Mouse (Mus musculus) A20 (cell line): ENCODE data around the gene 1600012H06Rik.
"Not testable (repeated sequence)": the region's sequence is repeated elsewhere in the genome, so short reads cannot be mapped to it uniquely, and the experiment has no call there.

ENCODE experiments used
- DNase-seq: peaks from one replicate; pipeline ENCODE4 v3.0.0-alpha.2; 2011; ENCODE audit warnings: low read depth, low spot score

1600012H06Rik gene

DNA sequence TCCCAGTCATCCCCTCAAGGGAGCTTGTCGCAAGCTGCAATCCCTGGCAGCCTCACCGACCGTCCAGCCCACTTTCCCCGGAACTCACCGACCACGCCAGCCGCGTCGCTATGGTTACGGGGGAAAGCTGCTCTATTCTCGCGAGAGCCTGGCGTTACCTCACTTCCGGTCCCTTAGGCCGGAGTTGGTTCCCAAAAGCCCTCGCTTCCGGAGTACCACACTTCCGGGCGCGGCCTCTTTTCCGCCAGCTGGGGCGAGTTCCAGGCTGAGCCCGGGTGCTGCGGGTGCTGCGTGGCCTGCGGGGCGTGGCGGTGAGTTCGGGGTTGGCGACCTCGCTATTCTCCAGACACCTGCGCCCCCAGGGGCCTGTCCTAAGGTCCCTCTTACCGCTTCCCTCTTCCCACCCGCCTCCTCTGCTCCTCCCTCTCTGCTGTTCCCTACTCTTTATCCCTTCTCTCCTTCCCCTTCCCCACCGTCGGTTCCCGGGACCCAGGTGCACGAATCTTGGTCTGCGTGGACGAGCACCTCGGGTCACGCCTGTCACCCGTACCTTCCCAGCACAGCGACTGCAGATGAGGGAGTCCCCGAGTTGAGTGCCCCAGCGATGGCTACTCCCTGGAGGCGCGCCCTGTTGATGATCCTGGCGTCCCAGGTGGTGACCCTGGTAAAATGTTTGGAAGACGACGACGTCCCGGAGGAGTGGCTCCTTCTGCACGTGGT is at the start of gene 1600012H06Rik, which contains the start of gene Wdr27:
1600012H06Rik (plus strand) TSS at position 176 of the 720 bp plus-strand sequence.
Wdr27 (minus strand) TSS at position 150 of the 720 bp plus-strand sequence.
- DNase-seq = peak; percentile 97

DNA sequence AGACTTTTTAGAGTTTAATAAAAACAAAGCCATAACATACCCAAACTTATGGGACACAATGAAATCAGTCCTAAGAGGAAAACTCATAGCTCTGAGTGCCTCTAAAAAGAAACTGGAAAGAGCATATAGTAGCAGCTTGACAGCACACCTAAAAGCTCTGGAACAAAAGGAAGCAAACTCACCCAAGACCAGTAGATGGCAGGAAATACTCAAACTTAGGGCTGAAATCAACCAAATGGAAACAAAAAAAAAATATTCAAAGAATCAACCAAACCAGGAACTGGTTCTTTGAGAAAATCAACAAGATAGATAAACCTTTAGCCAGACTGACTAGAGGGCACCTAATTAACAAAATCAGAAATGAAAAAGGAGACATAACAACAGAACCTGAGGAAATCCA is 47.9 kb upstream of the 1600012H06Rik start:
- DNase-seq = peak; percentile 31

DNA sequence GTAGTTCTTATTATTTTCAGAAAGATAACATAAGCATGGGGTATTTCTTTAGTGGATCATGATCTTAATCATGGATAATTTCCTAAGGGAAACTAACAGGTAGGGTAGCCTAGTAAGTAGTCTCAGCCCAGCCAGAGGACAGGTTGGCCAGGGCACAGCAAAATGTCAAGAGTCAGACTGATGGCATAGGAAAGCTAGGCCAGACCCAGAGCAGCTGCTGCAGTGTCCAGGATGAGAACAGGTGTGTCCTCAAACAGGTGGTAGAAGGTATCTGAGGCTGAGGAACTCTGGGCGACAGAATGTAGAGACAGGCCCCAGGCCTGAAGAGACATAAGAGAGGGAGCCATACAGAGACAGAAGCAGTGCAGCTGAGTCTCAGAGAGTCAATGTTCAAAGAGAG is 44.0 kb upstream of the 1600012H06Rik start:
- no peak for DNase-seq

DNA sequence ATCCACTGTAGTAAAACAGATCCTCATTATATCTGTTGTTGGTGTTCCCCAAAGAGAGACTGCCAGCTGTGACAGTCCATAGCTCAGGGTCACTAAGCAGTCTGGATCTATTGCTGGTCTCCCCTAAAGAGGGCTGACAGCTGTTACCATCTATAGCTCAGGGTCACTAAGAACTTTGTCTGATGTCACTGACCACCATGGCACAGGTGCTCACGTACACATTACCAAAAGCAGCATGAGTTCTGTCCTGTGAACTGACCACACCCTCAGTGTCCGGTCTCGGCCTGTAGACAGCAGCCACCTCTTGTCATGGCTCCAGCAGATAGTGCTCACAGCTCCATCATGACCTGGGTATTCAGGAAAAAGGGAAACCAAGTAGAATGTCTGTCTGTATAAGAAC is 39.8 kb upstream of the 1600012H06Rik start:
- no peak for DNase-seq

DNA sequence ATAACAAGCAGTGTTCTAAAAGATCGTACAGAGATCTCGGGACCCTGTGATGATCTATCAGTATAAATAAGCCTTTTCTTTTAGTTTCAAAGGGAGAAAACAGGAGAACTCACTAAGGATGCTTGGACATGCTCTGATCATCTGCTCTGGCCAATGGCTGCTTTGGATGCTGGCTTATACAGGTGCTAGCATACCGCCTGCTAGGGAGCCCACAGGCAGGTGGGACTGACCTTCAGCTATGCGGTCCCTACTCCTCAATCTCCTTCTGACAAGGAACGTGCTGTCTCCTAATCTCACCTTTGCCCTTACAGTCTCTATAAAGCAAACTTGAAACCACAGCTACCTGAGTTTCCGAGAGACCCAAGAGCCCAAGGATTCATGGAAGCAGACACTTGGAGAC is 38.8 kb upstream of the 1600012H06Rik start:
- no peak for DNase-seq

DNA sequence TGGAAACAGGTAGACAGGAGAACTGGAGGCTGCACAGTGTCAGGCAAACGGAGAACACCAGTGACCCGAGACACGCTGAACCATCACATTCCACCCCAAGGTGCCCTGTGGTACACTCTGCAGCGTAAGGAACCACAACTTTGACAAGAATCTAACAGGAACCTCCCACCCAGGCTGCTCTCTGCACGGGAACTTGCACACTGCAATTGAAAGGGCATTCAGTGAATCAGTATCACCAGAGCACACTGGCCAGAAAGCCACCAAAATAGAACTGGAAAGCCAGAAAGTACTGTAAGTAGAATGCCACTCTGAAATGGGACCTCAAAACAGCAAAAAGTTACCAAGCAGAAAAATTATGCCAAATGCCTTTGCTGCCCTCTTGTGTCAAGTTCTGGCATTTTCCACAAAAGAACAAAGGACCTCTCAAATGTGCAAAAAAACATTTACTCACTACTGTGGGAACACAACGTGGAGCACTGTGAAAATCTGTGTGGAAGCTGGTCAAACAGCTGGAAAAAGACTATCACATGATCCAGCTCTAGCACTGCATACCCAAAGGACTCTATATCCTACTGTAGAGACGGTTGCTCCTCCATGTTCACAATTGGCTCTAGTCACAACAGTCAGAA is 38.2 kb upstream of the 1600012H06Rik start:
- DNase-seq = peak; percentile 59

DNA sequence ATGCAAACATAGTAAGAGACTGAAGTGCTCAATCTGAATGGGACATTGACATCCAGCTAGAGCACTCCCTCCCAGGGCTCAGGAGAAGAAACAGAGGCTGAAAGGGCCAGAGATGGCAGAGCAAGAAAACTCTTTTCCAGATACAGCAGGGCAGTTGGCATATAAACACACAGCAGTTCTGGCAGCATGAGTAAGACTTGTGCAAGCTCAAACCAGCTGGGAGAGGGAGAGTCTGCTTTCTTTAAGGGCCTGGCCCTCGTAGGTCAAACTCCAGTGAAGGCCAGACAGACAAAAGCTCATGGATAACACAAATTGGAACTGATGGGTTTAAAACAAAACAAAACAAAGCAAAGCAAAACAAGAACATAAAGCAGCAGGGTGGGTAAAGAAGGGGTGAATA is 36.4 kb upstream of the 1600012H06Rik start:
- no peak for DNase-seq

DNA sequence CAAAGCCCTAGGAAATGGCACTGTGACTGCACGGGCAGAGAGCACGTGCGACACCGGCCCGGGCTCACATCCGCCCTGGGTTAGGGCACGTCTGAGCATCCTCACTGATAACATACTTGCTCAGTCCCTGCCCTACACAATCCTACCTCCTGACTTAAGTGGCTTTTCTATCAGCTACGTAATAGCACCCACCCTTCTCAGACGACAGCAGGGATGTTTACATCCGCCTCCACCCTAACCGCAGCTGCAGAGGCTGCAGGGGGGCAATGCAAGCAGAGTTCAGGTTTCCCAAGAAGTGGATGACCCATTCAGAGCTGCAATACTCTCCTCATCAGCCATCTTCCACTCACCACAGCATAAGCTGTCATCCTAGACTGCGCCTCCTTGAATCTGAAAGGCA is 35.8 kb upstream of the 1600012H06Rik start:
- no peak for DNase-seq

DNA sequence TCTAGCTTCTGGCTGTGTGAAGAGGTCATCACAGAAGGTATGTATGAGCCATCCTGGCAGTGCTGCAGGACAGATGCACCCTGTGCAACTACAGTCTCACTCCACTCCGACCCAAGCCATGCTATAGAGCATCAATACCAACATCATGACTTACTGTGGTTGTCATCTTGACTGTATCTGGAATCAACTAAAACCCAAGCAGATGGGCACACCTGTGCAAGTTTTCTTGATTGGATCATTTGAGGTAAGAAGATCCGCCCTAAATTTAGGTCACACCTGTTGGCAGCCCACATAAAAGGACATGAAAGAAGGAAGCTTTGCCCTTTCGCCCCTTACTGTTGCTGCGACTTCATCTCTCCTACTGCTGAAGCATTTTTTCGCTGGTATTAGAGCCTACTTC is 33.7 kb upstream of the 1600012H06Rik start:
- peak; percentile 35 for DNase-seq

DNA sequence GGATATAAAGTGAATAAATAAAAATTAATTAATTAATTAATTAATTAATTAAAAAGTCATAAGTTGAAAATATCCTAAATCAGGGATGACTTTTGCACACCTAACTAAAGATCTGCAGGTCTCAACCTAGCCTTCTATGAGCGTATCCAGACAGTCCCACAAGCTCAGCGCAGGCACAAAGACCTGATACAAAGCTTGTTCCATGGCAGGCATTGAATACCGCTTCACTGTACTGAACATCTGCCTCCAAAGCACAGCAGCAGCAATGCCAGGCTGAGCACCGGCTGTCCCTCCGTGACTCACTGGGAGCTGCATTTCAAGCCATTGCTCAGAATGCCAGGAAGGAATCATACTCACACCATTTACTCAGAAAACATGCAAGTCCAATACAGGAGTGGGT is 32.2 kb upstream of the 1600012H06Rik start:
- DNase-seq = no peak

DNA sequence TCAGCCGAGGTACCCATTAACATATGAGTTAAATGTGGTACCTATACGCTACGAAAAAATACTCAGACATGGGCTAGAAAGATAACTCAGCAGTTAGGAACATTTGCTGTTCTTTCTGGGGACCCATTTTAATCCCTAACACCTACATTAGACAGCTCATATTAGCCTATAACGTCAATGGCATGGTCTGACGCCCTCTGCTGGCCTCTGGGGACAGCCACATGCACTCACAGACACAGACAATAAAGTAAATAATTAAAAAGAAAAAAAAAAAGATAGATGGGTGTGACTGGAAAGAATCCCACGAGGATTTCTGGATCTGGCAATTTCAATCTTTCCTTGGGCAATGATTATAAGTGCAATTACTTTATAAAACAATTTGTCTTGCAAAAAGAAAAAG is 30.6 kb upstream of the 1600012H06Rik start:
- peak; percentile 45 for DNase-seq

DNA sequence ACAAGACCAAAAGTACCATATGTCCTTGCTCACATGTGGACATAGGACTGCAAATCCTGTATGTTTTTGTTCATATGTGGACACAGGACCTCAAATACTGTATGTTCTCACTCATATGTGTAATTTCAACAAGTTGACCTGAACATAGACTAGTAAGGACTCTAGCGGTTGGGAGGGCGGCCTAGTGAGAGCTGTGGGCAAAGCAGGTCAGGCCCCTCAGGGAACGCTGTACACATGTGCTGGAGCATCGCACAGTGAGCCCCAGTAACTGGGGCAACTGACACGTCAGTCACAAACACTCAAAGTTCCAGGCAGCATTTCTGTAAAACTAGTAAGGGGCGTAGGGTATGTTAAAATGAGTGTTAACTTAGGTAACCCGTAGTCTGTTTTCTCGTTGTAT is 30.0 kb upstream of the 1600012H06Rik start:
- DNase-seq = no peak

DNA sequence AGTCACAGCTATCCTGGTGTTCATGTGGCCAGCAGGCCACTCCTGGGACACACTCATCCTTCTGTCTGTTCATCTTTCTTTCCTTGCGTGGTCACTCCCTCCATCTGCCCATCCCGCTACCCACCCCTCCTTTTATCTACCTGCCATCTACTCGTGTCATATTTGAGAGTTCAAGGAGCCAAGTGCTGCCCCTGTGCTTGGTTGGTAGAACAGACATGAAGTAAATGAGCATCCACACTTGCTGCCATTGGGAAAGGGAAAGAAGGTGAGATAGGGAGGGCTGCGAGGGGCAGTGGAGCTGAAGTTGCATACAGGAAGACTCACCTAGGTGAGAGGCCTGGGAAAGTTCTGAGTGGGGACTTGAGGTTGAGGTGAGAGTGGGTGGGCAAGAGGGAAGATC is 28.6 kb upstream of the 1600012H06Rik start:
- DNase-seq = no peak

DNA sequence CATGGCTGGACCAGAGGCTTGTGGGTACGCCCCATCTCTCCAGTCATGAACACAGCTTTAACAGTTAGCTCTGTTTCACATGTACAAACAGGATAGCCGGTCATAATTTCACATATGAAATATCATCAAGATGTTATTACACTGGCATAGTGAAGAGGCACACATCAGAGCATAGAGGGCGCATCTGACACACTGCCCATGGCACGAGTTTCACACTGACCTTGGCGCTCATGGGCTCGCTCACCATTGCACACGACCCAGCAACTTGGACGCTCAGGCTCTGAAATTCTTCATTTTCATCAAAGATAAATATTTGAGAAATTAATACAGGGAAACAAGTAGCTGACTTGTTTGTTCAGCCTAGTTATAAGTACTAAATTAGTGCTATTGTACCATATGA is 25.1 kb upstream of the 1600012H06Rik start:
- peak; percentile 30 for DNase-seq

DNA sequence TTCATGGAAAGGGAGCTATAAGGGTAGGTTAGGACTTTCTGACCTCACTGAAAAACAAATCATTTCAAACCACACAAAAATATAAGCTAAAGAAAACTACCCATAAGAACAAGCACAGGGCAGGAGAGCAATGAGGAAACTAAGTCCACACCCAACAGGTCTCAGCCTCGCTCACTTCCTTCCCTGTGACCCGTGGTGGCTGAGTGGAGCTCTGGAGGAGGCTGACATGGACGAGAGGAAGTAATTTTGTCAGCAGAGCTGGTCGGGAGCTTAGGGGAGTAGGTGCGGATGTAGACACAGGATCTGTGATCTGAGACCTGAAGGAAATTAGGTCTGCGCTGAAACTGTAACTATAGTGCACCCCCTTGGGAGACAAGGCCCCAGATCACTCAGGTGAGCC is 21.4 kb upstream of the 1600012H06Rik start:
- no peak for DNase-seq

DNA sequence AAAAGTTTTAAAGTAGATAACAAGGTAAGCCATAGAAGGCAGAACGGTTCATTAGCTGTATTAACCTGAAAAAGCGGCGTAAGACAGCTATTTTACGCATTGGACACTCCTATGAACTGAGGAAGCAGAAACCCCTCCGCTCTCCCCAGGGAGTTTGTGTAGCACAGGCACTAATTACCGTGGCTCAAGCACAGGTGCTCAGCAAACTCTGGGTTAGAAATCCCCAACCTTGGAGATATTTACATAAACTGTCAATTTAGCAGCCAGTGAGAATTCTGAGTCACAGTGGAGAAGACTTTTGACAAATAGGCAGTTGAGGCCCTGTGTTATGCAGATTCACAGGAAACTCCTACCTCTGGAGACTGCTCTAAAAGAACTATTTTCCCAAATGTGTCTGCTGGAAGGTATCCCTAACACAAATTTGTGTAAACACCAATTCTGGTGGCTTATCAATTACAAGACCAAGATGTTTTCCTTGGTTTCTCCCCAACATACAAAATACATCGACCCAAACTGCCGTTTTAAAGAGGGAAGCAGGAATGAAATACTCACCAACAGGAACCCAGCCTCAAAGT is 15.3 kb upstream of the 1600012H06Rik start:
- peak; percentile 81 for DNase-seq

DNA sequence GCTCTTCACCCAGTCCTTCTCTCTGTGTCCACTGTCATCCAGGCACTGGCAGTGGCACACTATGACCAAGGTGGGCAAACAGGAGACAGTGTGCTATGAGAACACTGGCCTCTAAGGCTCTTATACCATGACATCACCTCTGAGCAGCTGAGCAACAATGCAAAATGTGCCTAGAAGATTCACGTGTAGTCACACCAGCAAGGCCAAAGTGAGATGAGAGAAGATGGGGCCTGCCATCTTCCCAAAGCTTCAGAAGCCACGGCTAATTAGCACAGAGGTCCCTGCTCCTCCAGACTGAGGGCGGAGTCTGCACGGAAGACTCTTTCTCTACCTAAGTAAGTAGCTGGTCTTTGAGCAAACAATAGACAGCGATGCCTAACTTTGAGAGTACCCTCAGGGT is 14.4 kb upstream of the 1600012H06Rik start:
- DNase-seq = no peak

DNA sequence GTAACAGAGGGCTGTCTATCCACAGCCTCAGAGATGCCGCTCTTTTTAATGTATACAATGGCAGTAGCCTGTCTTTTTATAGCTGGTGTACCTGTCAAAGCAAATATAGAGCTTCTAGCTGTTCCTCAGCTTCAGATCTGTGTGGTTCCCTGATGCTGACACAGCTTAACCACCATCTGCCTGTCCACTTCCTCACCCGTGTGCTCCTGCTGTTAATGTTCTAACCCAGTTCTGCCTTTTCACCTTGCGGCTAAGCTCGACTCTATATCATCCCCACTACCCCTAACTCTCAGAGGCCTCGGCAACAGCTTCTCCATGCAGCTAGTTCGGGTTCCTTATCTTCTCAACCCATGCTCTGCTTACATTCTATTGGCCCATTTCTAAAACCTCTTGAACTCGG is 12.3 kb upstream of the 1600012H06Rik start:
- DNase-seq = no peak

DNA sequence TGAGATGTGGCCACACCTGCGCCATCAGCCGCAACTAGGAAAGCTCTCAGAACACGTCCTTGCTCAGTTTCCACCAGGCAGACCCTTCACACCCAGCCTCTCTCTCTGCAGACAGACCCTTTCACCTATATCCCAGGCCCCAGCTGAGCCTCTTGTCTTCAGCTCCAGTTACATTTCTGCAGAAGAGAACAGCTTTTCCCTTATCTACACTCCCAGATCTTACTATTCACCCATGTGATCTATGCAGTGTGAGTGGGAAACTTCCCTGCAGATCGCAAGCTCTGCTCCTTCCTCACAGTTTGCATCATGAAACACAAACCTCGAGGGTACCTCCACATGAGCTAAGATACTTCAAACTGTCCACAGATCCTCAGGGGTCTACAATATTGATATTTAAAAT is 11.5 kb upstream of the 1600012H06Rik start:
- DNase-seq = no peak

DNA sequence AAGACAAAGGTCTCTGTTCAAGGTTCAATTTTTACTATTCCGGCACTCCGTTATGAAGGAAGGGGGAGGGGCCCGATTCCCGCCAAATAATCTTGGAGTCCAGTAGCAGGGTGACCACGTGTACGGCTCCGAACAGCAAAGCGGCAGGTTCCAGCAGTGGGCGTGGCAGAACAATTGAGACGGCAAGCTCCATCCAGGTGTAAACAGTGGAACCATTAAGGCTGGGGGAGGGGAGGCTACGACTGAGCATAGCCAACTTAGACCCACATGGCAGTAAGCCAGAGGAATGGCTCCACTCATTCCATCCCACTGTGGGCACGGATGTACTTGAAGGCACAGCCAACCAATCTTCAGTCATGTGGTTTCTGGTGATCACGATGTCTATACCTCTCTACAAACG is 7.7 kb upstream of the 1600012H06Rik start:
- not testable (repeated sequence) for DNase-seq

DNA sequence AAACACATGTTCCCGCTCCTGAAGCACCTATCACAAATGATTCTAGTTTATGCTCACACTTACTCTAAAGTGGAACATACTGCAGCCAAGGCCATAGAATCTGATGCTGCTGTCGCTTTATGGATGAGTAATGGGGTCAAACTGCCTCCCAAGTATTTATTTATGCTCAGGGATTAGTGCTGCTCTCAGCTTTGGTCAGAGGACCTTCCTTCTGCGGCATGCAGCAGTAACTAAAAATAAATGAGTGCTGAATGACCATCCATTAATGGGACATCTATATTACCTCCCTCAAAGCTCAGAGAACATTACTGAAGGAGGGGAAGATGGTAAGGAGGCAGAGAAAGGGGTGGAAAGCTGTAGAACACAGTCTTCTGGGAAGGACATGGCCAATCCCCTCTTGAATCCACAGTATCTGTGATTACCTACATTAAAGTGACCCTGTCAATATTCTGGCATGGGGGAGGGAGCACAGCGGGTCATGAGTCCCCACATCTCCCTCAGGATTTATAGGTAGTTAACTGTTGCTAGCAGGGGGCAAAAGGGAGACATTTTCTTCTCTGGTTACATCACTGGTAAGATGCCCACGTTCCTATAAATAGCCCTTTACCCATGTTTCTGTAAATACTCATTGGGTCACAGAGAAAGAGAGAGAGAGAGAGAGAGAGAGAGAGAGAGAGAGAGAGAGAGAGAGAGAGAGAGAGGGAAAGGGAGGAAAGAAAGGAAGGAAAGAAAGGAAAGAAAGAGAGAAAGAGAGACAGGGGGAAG is 7.0 kb upstream of the 1600012H06Rik start:
- no peak for DNase-seq

DNA sequence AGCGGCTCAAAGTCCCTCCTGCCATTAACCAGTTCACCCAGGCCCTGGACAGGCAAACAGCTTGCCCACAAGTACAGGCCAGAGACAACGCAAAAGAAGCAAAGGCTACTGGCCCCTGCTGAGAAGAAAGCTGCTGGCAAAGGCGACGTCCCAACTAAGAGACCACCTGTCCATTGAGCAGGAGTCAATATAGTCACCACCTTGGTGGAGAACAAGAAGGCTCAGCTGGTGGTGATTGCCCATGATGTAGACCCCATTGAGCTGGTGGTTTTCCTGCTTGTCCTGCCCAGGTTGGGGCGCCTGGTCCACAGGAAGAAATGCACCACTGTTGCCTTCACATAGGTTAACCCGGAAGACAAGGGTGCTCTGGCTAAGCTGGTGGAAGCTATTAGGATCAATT is 803 bp upstream of the 1600012H06Rik start:
- not testable (repeated sequence) for DNase-seq
